Mouse (Mus musculus) C2C12 (cell line): ENCODE measurements around the gene Stxbp5.

Experiments used
- MAX ChIP-seq: IDR thresholded peaks from one replicate; pipeline ENCODE4 v1.6.1; 2011; ENCODE audit warnings: mild to moderate bottlenecking, control low read depth
- MYOD1 ChIP-seq: IDR thresholded peaks from one replicate; pipeline ENCODE4 v1.6.1; 2011; ENCODE audit warnings: low read depth; ENCODE audit not compliant: control insufficient read depth, insufficient read length

DNA sequence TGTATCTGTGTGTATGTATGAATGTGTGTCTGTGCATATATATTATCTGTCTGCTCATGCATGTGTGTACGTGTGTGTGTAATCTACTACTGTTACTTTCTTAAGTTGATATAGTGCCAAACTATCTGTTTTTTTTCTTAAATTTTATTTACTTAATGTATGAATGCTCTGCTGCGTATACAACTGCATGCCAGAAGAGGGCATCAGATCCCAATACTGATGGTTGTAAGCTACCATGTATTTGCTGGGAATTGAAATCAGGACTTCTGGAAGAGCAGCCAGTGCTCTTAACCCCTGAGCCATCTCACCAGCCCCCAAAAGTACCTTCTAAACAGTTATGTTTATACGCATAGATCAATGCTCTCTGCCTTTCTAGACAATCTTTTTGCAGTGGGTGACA is 109.9 kb downstream of the Stxbp5 start:
- TF ChIP-seq MAX = no peak
- no peak for TF ChIP-seq MYOD1
